Mouse (Mus musculus) thymus, postnatal 4 days (tissue): ENCODE results near the gene Zic2.
"Not testable (repeated sequence)": the region's sequence is repeated elsewhere in the genome, so short reads cannot be mapped to it uniquely, and the experiment has no call there.

Experiments
- DNase-seq: peaks from one replicate; pipeline ENCODE4 v3.0.0; 2021

Gene Zic2

GRCm38 (mm10) chr14:122474891-122475556 is at the start of gene Zic2:
Gene Zic2, plus strand, starts transcription at chr14:122475435.
- peak; percentile 55 for DNase-seq

GRCm38 (mm10) chr14:122426529-122427203 is 48.6 kb upstream of the Zic2 start:
- DNase-seq, result no peak

GRCm38 (mm10) chr14:122427204-122427560 is 48.1 kb upstream of the Zic2 start:
- no peak for DNase-seq

- no peak for DNase-seq
These were observed 47.6 kb upstream of the Zic2 start for GRCm38 (mm10) chr14:122427654-122428053.

GRCm38 (mm10) chr14:122432558-122432957 is 42.7 kb upstream of the Zic2 start:
- DNase-seq, result no peak

- no peak for DNase-seq
These were observed 41.2 kb upstream of the Zic2 start for GRCm38 (mm10) chr14:122434039-122434438.

GRCm38 (mm10) chr14:122436850-122437249 is 38.4 kb upstream of the Zic2 start:
- no peak for DNase-seq

GRCm38 (mm10) chr14:122449601-122450495 is 25.4 kb upstream of the Zic2 start:
- DNase-seq, result no peak

GRCm38 (mm10) chr14:122450496-122451382 is 24.5 kb upstream of the Zic2 start, which contains the start of gene Gm5089:
Gene Gm5089, minus strand, starts transcription at chr14:122451115.
- DNase-seq, result peak; percentile 16

- DNase-seq, result no peak
These were observed 23.6 kb upstream of the Zic2 start for GRCm38 (mm10) chr14:122451551-122452145.

- DNase-seq, result no peak
These were observed 22.4 kb upstream of the Zic2 start for GRCm38 (mm10) chr14:122452701-122453387.

- peak; percentile 14 for DNase-seq
These were observed 21.7 kb upstream of the Zic2 start for GRCm38 (mm10) chr14:122453388-122453995.

- no peak for DNase-seq
These were observed 21.1 kb upstream of the Zic2 start for GRCm38 (mm10) chr14:122453996-122454738.

GRCm38 (mm10) chr14:122454901-122455561 is 20.2 kb upstream of the Zic2 start:
- no peak for DNase-seq

- DNase-seq, result no peak
These were observed 19.7 kb upstream of the Zic2 start for GRCm38 (mm10) chr14:122455562-122455958.

GRCm38 (mm10) chr14:122459332-122459731 is 15.9 kb upstream of the Zic2 start:
- not testable (repeated sequence) for DNase-seq

GRCm38 (mm10) chr14:122459776-122460175 is 15.5 kb upstream of the Zic2 start:
- no peak for DNase-seq

- DNase-seq, result no peak
These were observed 15.0 kb upstream of the Zic2 start for GRCm38 (mm10) chr14:122460226-122460625.

- DNase-seq, result no peak
These were observed 13.7 kb upstream of the Zic2 start for GRCm38 (mm10) chr14:122461500-122461899.

GRCm38 (mm10) chr14:122461966-122462365 is 13.3 kb upstream of the Zic2 start:
- no peak for DNase-seq
